Mouse (Mus musculus) intestine, embryonic 16.5 days (tissue): ENCODE results near the gene Tec. TPM values are rescaled to one million over a fixed set of nuclear protein-coding genes. Genes with fewer than 3 reads are reported as not detected.

Experiments
- ATAC-seq: fragments of 200-750 bp; cut with Nextera tagmentation; 2 replicates; pipeline ENCODE4 v1.8.0; 2017; ENCODE audit warnings: moderate TSS enrichment, moderate library complexity
- H3K27ac ChIP-seq: fragments of 300-500 bp; sonication (generic); 2 replicates; pipeline ENCODE4 v1.5.1; 2014; ENCODE audit warnings: mild to moderate bottlenecking, low read length
- H3K27me3 ChIP-seq: fragments of 300-500 bp; sonication (generic); replicated peaks from 2 replicates; pipeline ENCODE4 v1.6.1; 2014; ENCODE audit warnings: low read length, control low read depth, mixed read lengths; ENCODE audit not compliant: control insufficient read depth, insufficient read depth
- H3K36me3 ChIP-seq: fragments of 300-500 bp; sonication (generic); 2 replicates; pipeline ENCODE4 v1.6.1; 2014; ENCODE audit warnings: low read length, control low read depth; ENCODE audit not compliant: control insufficient read depth, insufficient read depth
- H3K4me1 ChIP-seq: fragments of 300-500 bp; sonication (generic); 2 replicates; pipeline ENCODE4 v1.6.1; 2014; ENCODE audit warnings: low read length, control low read depth, mixed read lengths; ENCODE audit not compliant: control insufficient read depth, insufficient read depth
- H3K4me2 ChIP-seq: fragments of 300-500 bp; sonication (generic); 2 replicates; pipeline ENCODE4 v1.6.1; 2014; ENCODE audit warnings: low read depth, low read length, control low read depth
- H3K4me3 ChIP-seq: fragments of 300-500 bp; sonication (generic); 2 replicates; pipeline ENCODE4 v1.5.1; 2014; ENCODE audit warnings: mild to moderate bottlenecking, low read length
- H3K9ac ChIP-seq: fragments of 300-500 bp; sonication (generic); 2 replicates; pipeline ENCODE4 v1.6.1; 2014; ENCODE audit warnings: low read depth, low read length
- H3K9me3 ChIP-seq: fragments of 300-500 bp; sonication (generic); 2 replicates; pipeline ENCODE4 v1.6.1; 2016; ENCODE audit warnings: low read length, control low read depth; ENCODE audit not compliant: control insufficient read depth
- WGBS: fragments of 180-500 bp; shearing (Covaris S2); extraction: QIAGEN DNeasy Blood & Tissue Kit; methylation state at CpG from one replicate; pipeline ENCODE4 v1.1.7; 2014; 5-methylcytosine and 5-hydroxymethylcytosine counted together
- polyA plus RNA-seq: library from polyadenylated mRNA; unstranded; fragments of >200 nt; fragmentation: Nextera tagmentation; extraction: Ambion mirVana; gene quantifications from 2 replicates; pipeline ENCODE4 v1.2.1, GENCODE M21; 2015

The Tec gene
- polyA plus RNA-seq, 1 experiment from 2014 or later: 14.9 TPM

DNA sequence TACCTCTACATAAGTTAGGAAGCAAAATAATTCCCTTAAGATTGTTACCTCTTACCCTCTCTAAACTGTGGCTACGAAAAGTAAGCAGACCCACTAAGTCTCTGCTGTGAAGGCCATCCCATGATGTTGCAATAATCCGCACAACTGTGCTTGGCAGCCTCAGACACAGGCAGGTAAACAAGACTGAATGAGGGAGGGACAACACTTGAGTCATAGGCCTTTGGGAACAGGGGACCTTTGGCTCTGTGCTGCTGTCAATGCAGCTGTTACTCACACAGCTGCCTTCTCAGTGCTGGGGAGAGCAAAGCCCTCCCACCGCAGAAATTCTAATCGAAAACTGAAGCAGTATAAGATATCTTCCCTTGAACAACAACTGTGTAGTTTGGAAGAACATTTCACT, 10.5 kb downstream of the Tec start:
- Histone ChIP-seq H3K9me3 (no peaks in the 10 kb centered on the region), H3K27ac (no peak overlapping the region), H3K27me3 (no peaks in the 10 kb centered on the region), H3K4me2 (no peak overlapping the region), H3K9ac (no peak overlapping the region), H3K36me3 (no peaks in the 10 kb centered on the region), H3K4me1 (peaks cover 17% of the 10 kb centered on the region), H3K4me3 (no peak overlapping the region)
- peak; percentile 69 for ATAC-seq
- WGBS: 68% methylated on average over 4 of the region's 4 CpGs

GRCm38 (mm10) chr5:72856255-72856878, 11.9 kb downstream of the Tec start:
- H3K27me3 ChIP-seq: no peaks in the 10 kb centered on the region
- no peak overlapping the region for H3K27ac ChIP-seq
- 90% methylated on average over 8 of the region's 8 CpGs for WGBS

DNA sequence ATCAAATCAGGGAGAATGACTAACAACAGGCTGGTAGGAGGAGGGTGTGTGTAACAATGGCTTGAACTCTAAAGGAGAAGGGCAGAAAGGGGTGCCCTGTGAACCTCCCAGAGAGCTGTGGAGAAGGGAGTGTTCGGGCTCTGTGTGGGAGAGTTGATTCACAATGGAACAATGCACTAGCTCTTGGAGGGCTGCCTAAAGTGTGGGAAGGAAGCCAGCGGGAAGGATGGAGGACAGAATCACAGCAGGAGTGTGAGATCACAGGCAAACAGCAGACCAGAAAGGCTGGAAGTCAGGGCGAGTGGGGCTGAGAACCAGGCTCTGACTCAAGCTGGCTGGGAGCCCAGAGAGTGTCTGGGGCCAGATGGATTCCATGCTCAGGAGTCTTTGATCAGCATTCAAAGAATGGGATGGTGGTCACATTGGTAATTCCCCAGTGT, 12.6 kb downstream of the Tec start:
- no peak overlapping the region for H3K4me2 ChIP-seq
- H3K4me3 ChIP-seq: no peak overlapping the region
- H3K27me3 ChIP-seq: no peaks in the 10 kb centered on the region
- WGBS: 30% methylated on average over 3 of the region's 3 CpGs
- peak; percentile 67 for ATAC-seq
- H3K4me1 ChIP-seq: peaks cover 26% of the 10 kb centered on the region
- H3K9ac ChIP-seq: no peak overlapping the region
- no peaks in the 10 kb centered on the region for H3K36me3 ChIP-seq
- no peaks in the 10 kb centered on the region for H3K9me3 ChIP-seq
- H3K27ac ChIP-seq: no peak overlapping the region

More at GRCm38 (mm10) chr5:72856255-72856878, 11.9 kb downstream of the Tec start:
- Histone ChIP-seq H3K9me3 (no peaks in the 10 kb centered on the region), H3K4me3 (no peak overlapping the region), H3K4me2 (no peak overlapping the region), H3K4me1 (peaks cover 23% of the 10 kb centered on the region), H3K36me3 (no peaks in the 10 kb centered on the region), H3K9ac (no peak overlapping the region)
- no peak for ATAC-seq

DNA sequence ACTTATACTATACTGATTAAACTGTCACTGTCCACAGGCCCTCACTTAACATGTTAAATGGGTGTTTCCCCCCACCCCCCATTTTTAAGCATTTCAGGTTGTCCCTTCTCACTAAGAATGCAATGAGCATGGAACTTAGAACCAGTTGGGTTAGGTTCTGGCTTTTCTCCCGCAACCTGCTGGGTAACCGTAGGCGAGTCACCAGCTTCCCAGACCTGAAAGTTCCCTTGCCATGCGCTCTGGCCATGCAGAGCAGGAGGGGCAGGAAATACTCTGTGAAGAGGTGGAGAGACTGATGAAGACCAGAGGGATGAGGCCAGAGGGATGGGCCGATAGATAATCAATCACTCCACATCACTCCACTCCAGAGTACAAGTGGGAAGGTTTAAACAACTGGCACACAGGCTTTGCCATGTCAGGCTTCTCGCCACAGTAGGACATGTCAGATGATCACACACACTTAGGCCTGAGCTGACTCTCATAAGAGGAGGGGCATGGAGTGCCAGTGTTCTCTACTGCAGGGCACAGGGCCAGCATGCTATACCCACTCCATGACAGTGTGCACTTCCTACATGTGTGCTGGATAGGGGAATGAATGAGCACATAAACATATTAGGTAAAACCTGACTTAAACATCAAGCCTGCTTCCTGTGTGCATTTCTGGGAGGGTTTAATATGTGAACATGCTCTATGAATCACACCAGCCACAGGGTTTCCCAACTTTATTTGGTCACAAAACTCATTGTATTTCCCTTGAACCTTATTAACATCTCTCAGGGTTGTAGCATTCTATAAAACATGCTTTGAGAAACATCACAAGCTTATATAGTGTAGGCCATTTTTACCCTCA, 13.9 kb downstream of the Tec start:
- Histone ChIP-seq H3K4me1 (peaks cover 26% of the 10 kb centered on the region), H3K27ac (no peak overlapping the region), H3K27me3 (no peaks in the 10 kb centered on the region), H3K9ac (no peak overlapping the region), H3K9me3 (no peaks in the 10 kb centered on the region), H3K36me3 (no peaks in the 10 kb centered on the region), H3K4me2 (no peak overlapping the region), H3K4me3 (no peak overlapping the region)
- 77% methylated on average over 6 of the region's 6 CpGs for WGBS
- ATAC-seq: no peak

- no peak overlapping the region for H3K9ac ChIP-seq
- H3K36me3 ChIP-seq: no peaks in the 10 kb centered on the region
- H3K4me3 ChIP-seq: no peak overlapping the region
- WGBS: 63% methylated on average over 2 of the region's 2 CpGs
- no peak overlapping the region for H3K27ac ChIP-seq
- no peaks in the 10 kb centered on the region for H3K27me3 ChIP-seq
- ATAC-seq: no peak
- H3K4me1 ChIP-seq: peaks cover 26% of the 10 kb centered on the region
- no peak overlapping the region for H3K4me2 ChIP-seq
- H3K9me3 ChIP-seq: no peaks in the 10 kb centered on the region
Observed at GRCm38 (mm10) chr5:72853365-72853764, 14.9 kb downstream of the Tec start.

- H3K27me3 ChIP-seq: no peaks in the 10 kb centered on the region
- peaks cover 26% of the 10 kb centered on the region for H3K4me1 ChIP-seq
- no peaks in the 10 kb centered on the region for H3K9me3 ChIP-seq
- no peak overlapping the region for H3K4me3 ChIP-seq
- no peak overlapping the region for H3K4me2 ChIP-seq
- H3K36me3 ChIP-seq: no peaks in the 10 kb centered on the region
- no peak overlapping the region for H3K27ac ChIP-seq
- no peak for ATAC-seq
- H3K9ac ChIP-seq: no peak overlapping the region
- WGBS: 77% methylated on average over 7 of the region's 7 CpGs
Observed at GRCm38 (mm10) chr5:72852301-72852995, 15.8 kb downstream of the Tec start.

- H3K4me3 ChIP-seq: no peak overlapping the region
- peak; percentile 82 for ATAC-seq
Observed at GRCm38 (mm10) chr5:72851674-72852098, 16.6 kb downstream of the Tec start.

GRCm38 (mm10) chr5:72850926-72851673, 17.2 kb downstream of the Tec start:
- peaks cover 21% of the 10 kb centered on the region for H3K4me1 ChIP-seq
- no peaks in the 10 kb centered on the region for H3K27me3 ChIP-seq
- H3K36me3 ChIP-seq: no peaks in the 10 kb centered on the region
- no peaks in the 10 kb centered on the region for H3K9me3 ChIP-seq
- no peak overlapping the region for H3K27ac ChIP-seq
- 82% methylated on average over 12 of the region's 12 CpGs for WGBS
- H3K4me2 ChIP-seq: no peak overlapping the region
- H3K9ac ChIP-seq: no peak overlapping the region
- H3K4me3 ChIP-seq: no peak overlapping the region
- ATAC-seq: no peak

More at GRCm38 (mm10) chr5:72851674-72852098, 16.6 kb downstream of the Tec start:
- Histone ChIP-seq H3K9me3 (no peaks in the 10 kb centered on the region), H3K36me3 (no peaks in the 10 kb centered on the region), H3K27me3 (no peaks in the 10 kb centered on the region), H3K27ac (no peak overlapping the region), H3K9ac (no peak overlapping the region), H3K4me2 (no peak overlapping the region), H3K4me1 (peaks cover 26% of the 10 kb centered on the region)
- 64% methylated on average over 4 of the region's 4 CpGs for WGBS
